10 mouse cellular contexts compared by ENCODE assay signal in the genomic region with DNA sequence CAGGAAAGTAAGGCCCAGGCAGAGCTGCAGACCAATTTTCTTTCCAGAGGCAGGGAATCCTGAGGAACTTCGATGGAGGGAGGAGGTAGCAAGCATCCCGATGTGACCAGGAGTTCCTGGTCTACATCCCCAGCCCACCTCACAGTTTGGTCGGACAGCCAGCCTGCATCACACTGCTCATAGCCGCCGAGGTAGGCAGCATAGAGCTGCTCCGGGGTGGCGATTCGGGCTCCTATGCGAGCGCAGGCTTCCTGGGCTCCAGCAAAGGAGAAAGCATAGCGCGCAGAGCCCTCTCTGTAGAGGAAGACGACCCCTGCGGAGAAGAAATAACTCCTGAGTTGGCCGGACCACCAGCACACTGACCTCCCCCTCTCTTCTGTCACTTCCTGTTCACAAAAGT. TPM values are rescaled to one million over a fixed set of nuclear protein-coding genes. Genes with fewer than 3 reads are reported as not detected.
DNase-seq lines count a peak whose midpoint lies in the region; ATAC-seq and TF ChIP-seq lines count a peak whose summit lies in the region.
"Had no signal": no experiment of that assay in that cellular context is flagged by ENCODE, and none has a peak within 500 bp of the region (broad histone marks: within the 10 kb centered on the region; RNA-seq: fewer than 3 reads in every experiment).

No protein-coding gene starts in this region.

- H3K36me3 ChIP-seq in kidney, postnatal 0 days (ENCODE audit: insufficient read depth, low read length): no peaks in the 10 kb centered on the region
- no peaks in the 10 kb centered on the region for H3K36me3 ChIP-seq in forebrain, embryonic 14.5 days (ENCODE audit: control insufficient read depth, insufficient read depth, low read length)
- H3K36me3 ChIP-seq in midbrain, embryonic 10.5 days: no peaks in the 10 kb centered on the region
- no peaks in the 10 kb centered on the region for H3K36me3 ChIP-seq in stomach, embryonic 15.5 days

- peaks cover 5% of the 10 kb centered on the region; the same call in 1 of the 2 replicates for H3K4me1 ChIP-seq in kidney, postnatal 0 days (replicated peaks; ENCODE audit: insufficient read depth, low read length)
- peaks cover 21% of the 10 kb centered on the region for H3K4me1 ChIP-seq in forebrain, embryonic 14.5 days (ENCODE audit: control insufficient read depth, insufficient read depth, low read length)
- H3K4me1 ChIP-seq in midbrain, embryonic 10.5 days: peaks cover 67% of the 10 kb centered on the region
- H3K4me1 ChIP-seq in stomach, embryonic 15.5 days: peaks cover 16% of the 10 kb centered on the region

- H3K4me3 ChIP-seq in kidney, postnatal 0 days (replicated peaks; ENCODE audit: low read depth, low read length): no peak overlapping the region
- H3K4me3 ChIP-seq in forebrain, embryonic 14.5 days (ENCODE audit: low read depth, low read length): no peak overlapping the region
- H3K4me3 ChIP-seq in midbrain, embryonic 10.5 days: peak overlapping the region; percentile 52
- H3K4me3 ChIP-seq in stomach, embryonic 15.5 days (replicated peaks): no peak overlapping the region; the same call in 1 of the 2 replicates

- no peak overlapping the region for H3K27ac ChIP-seq in kidney, postnatal 0 days
- H3K27ac ChIP-seq in forebrain, embryonic 14.5 days (ENCODE audit: low read depth, low read length): no peak overlapping the region
- H3K27ac ChIP-seq in midbrain, embryonic 10.5 days (replicated peaks): no peak overlapping the region
- H3K27ac ChIP-seq in stomach, embryonic 15.5 days: no peak overlapping the region

- H3K4me2 ChIP-seq in kidney, postnatal 0 days (ENCODE audit: low read length): 0 out of 2 replicates have a peak overlapping the region, but pooled peaks have one; percentile 50
- peak overlapping the region; percentile 59 for H3K4me2 ChIP-seq in forebrain, embryonic 14.5 days (ENCODE audit: low read length)
- peak overlapping the region; percentile 58; the same call in 1 of the 2 replicates for H3K4me2 ChIP-seq in stomach, embryonic 15.5 days

- H3K27me3 ChIP-seq in kidney, postnatal 0 days (ENCODE audit: insufficient read depth, low read length): peaks cover 72% of the 10 kb centered on the region
- H3K27me3 ChIP-seq in forebrain, embryonic 14.5 days (replicated peaks; ENCODE audit: control insufficient read depth, insufficient read depth, low read length): peaks cover 76% of the 10 kb centered on the region
- peaks cover 100% of the 10 kb centered on the region for H3K27me3 ChIP-seq in midbrain, embryonic 10.5 days (ENCODE audit: low read depth, poor library complexity, severe bottlenecking)
- peaks cover 96% of the 10 kb centered on the region for H3K27me3 ChIP-seq in stomach, embryonic 15.5 days (replicated peaks)

- no peak for ATAC-seq in kidney, postnatal 0 days (replicated peaks; ENCODE audit: low FRiP score, low read depth)
- no peak for ATAC-seq in forebrain, embryonic 14.5 days
- no peak for ATAC-seq in stomach, embryonic 15.5 days (ENCODE audit: insufficient read depth, low FRiP score, low read depth)

- WGBS in kidney, postnatal 0 days: 2% methylated on average over 15 of the region's 15 CpGs
- WGBS in forebrain, embryonic 14.5 days: 2% methylated on average over 15 of the region's 15 CpGs
- 2% methylated on average over 15 of the region's 15 CpGs for WGBS in midbrain, embryonic 10.5 days
- 3% methylated on average over 15 of the region's 15 CpGs for WGBS in stomach, embryonic 15.5 days

- TF ChIP-seq CTCF in kidney, postnatal 0 days (IDR thresholded peaks at IDR 0.05; ENCODE audit: low read depth): no peak

- no peak overlapping the region for H3K9ac ChIP-seq in kidney, postnatal 0 days (ENCODE audit: low read depth, low read length)
- H3K9ac ChIP-seq in forebrain, embryonic 14.5 days (ENCODE audit: low read length): no peak overlapping the region
- no peak overlapping the region for H3K9ac ChIP-seq in stomach, embryonic 15.5 days

- no peaks in the 10 kb centered on the region for H3K9me3 ChIP-seq in kidney, postnatal 0 days (replicated peaks; ENCODE audit: low read length)
- no peaks in the 10 kb centered on the region for H3K9me3 ChIP-seq in forebrain, embryonic 14.5 days (replicated peaks; ENCODE audit: control insufficient read depth, low read length)
- H3K9me3 ChIP-seq in midbrain, embryonic 10.5 days (replicated peaks): no peaks in the 10 kb centered on the region
- H3K9me3 ChIP-seq in stomach, embryonic 15.5 days: no peaks in the 10 kb centered on the region
- H3K9me3 ChIP-seq: megakaryocyte, embryonic 14.5 days had no signal

- no peak for DNase-seq in kidney, postnatal 0 days (ENCODE audit: low spot score)
- DNase-seq in kidney, postnatal 4 days: no peak
- no peak for DNase-seq in forebrain, embryonic 14.5 days (ENCODE audit: low spot score)
- DNase-seq in midbrain, embryonic 10.5 days (ENCODE audit: low spot score): peak; percentile 40
- no peak for DNase-seq in spleen, adult 18-20 months
- DNase-seq in adrenal gland, adult 18-20 months (ENCODE audit: low spot score in 2 of 2): no peak
- DNase-seq: cerebellum, adult 11-12 months; liver had no signal

RNA-seq across cellular contexts. Expression of a gene that starts 3.6 kb away (rescaled TPM):
- polyA plus RNA-seq in kidney, postnatal 0 days (2015; fragmentation: Nextera tagmentation; extraction: Ambion mirVana): 0.14 TPM in 1 of 2 replicates, not detected in the other
- 13.5 and 21.9 TPM in 2 replicates for polyA plus RNA-seq in forebrain, embryonic 14.5 days (2014; fragmentation: Nextera tagmentation; extraction: Ambion mirVana)
- polyA plus RNA-seq in midbrain, embryonic 10.5 days (2016; fragmentation: Nextera tagmentation; extraction: Ambion mirVana): 0.41 and 0.86 TPM in 2 replicates
- 0.17 and 0.23 TPM in 2 replicates for polyA plus RNA-seq in stomach, embryonic 15.5 days (2015; fragmentation: Nextera tagmentation; extraction: Ambion mirVana)
- total RNA-seq in adrenal gland, adult 18-20 months (2021): 10 to 100 TPM; 62.7 to 74.9 TPM

RNA-seq across cellular contexts. Expression of a gene that starts 25.5 kb away (rescaled TPM):
- polyA plus RNA-seq in kidney, postnatal 0 days (2015; fragmentation: Nextera tagmentation; extraction: Ambion mirVana): 24.6 and 28.9 TPM in 2 replicates
- 23.1 and 27.8 TPM in 2 replicates for polyA plus RNA-seq in forebrain, embryonic 14.5 days (2014; fragmentation: Nextera tagmentation; extraction: Ambion mirVana)
- 125 and 158 TPM in 2 replicates for polyA plus RNA-seq in midbrain, embryonic 10.5 days (2016; fragmentation: Nextera tagmentation; extraction: Ambion mirVana)
- 18.6 and 19.1 TPM in 2 replicates for polyA plus RNA-seq in stomach, embryonic 15.5 days (2015; fragmentation: Nextera tagmentation; extraction: Ambion mirVana)
- total RNA-seq in adrenal gland, adult 18-20 months (2021): 10 to 100 TPM in 1 of 2 experiments, 1 to 10 TPM in 1; 5.9 to 19.4 TPM

RNA-seq across cellular contexts. Expression of a gene that starts 31.0 kb away (rescaled TPM):
- 0.13 and 0.17 TPM in 2 replicates for polyA plus RNA-seq in kidney, postnatal 0 days (2015; fragmentation: Nextera tagmentation; extraction: Ambion mirVana)
- polyA plus RNA-seq in forebrain, embryonic 14.5 days (2014; fragmentation: Nextera tagmentation; extraction: Ambion mirVana): 0.52 TPM in 1 of 2 replicates, not detected in the other
- polyA plus RNA-seq in midbrain, embryonic 10.5 days (2016; fragmentation: Nextera tagmentation; extraction: Ambion mirVana): 0.10 TPM in 1 of 2 replicates, not detected in the other
- 0.18 TPM in 1 of 2 replicates, not detected in the other for polyA plus RNA-seq in stomach, embryonic 15.5 days (2015; fragmentation: Nextera tagmentation; extraction: Ambion mirVana)
- total RNA-seq in adrenal gland, adult 18-20 months (2021): not detected

RNA-seq across cellular contexts. Expression of a gene that starts 46.5 kb away (rescaled TPM):
- 24.8 and 26.3 TPM in 2 replicates for polyA plus RNA-seq in kidney, postnatal 0 days (2015; fragmentation: Nextera tagmentation; extraction: Ambion mirVana)
- 22.9 and 25.2 TPM in 2 replicates for polyA plus RNA-seq in forebrain, embryonic 14.5 days (2014; fragmentation: Nextera tagmentation; extraction: Ambion mirVana)
- polyA plus RNA-seq in midbrain, embryonic 10.5 days (2016; fragmentation: Nextera tagmentation; extraction: Ambion mirVana): 41.7 and 47.0 TPM in 2 replicates
- polyA plus RNA-seq in stomach, embryonic 15.5 days (2015; fragmentation: Nextera tagmentation; extraction: Ambion mirVana): 33.7 and 35.0 TPM in 2 replicates
- total RNA-seq in adrenal gland, adult 18-20 months (2021): 10 to 100 TPM; 15.9 to 18.9 TPM

RNA-seq across cellular contexts. Expression of a gene that starts 47.9 kb away (rescaled TPM):
- 20.1 and 20.9 TPM in 2 replicates for polyA plus RNA-seq in kidney, postnatal 0 days (2015; fragmentation: Nextera tagmentation; extraction: Ambion mirVana)
- polyA plus RNA-seq in forebrain, embryonic 14.5 days (2014; fragmentation: Nextera tagmentation; extraction: Ambion mirVana): 32.8 and 35.9 TPM in 2 replicates
- 562 and 684 TPM in 2 replicates for polyA plus RNA-seq in midbrain, embryonic 10.5 days (2016; fragmentation: Nextera tagmentation; extraction: Ambion mirVana)
- polyA plus RNA-seq in stomach, embryonic 15.5 days (2015; fragmentation: Nextera tagmentation; extraction: Ambion mirVana): 17.2 and 20.0 TPM in 2 replicates
- total RNA-seq in adrenal gland, adult 18-20 months (2021): under 1 TPM in 1 of 2 experiments, not detected in 1; 0.33 TPM
